Mouse (Mus musculus): ENCODE data around the gene Fibin. TPM values are rescaled to one million over a fixed set of nuclear protein-coding genes. Genes with fewer than 3 reads are reported as not detected.
A peak's percentile ranks its signal among the peaks of the same experiment; 100 is the strongest.

The Fibin gene
- polyA plus RNA-seq (2015; fragmentation: Nextera tagmentation; extraction: Ambion mirVana): 3.6 and 6.3 TPM in 2 replicates

- H3K9me3 ChIP-seq: no peaks in the 10 kb centered on the region
- H3K4me1 ChIP-seq (replicated peaks): peaks cover 11% of the 10 kb centered on the region
- peak within 1 kb of the TSS; percentile 71 for H3K9ac ChIP-seq
- peaks cover 12% of the 10 kb centered on the region for H3K27me3 ChIP-seq
- peak; percentile 84 for ATAC-seq (ENCODE audit: low FRiP score)
- H3K27ac ChIP-seq: no peak within 1 kb of the TSS
- H3K4me3 ChIP-seq: peak within 1 kb of the TSS; percentile 52
- peak within 1 kb of the TSS; percentile 87 for H3K4me2 ChIP-seq
- 2% methylated on average over 33 of the region's 33 CpGs for WGBS
- no peaks in the 10 kb centered on the region for H3K36me3 ChIP-seq
Observed at GRCm38 (mm10) chr2:110362432-110363283, at the start of gene Fibin. TSS of gene Fibin (minus strand) at chr2:110363183.

GRCm38 (mm10) chr2:110411428-110411827, 48.4 kb upstream of the Fibin start:
- H3K27me3 ChIP-seq: no peaks in the 10 kb centered on the region
- no peak overlapping the region for H3K4me2 ChIP-seq
- no peak for ATAC-seq (ENCODE audit: low FRiP score)
- H3K27ac ChIP-seq: no peak overlapping the region
- 90% methylated on average over 3 of the region's 3 CpGs for WGBS
- no peaks in the 10 kb centered on the region for H3K4me1 ChIP-seq (replicated peaks)
- no peak overlapping the region for H3K4me3 ChIP-seq
- no peaks in the 10 kb centered on the region for H3K9me3 ChIP-seq
- no peak overlapping the region for H3K9ac ChIP-seq
- no peaks in the 10 kb centered on the region for H3K36me3 ChIP-seq

- H3K27me3 ChIP-seq: no peaks in the 10 kb centered on the region
- no peaks in the 10 kb centered on the region for H3K36me3 ChIP-seq
- no peak overlapping the region for H3K4me2 ChIP-seq
- H3K9me3 ChIP-seq: no peaks in the 10 kb centered on the region
- no peak for ATAC-seq (ENCODE audit: low FRiP score)
- H3K9ac ChIP-seq: no peak overlapping the region
- H3K4me1 ChIP-seq (replicated peaks): no peaks in the 10 kb centered on the region
- no peak overlapping the region for H3K27ac ChIP-seq
- H3K4me3 ChIP-seq: no peak overlapping the region
Observed at GRCm38 (mm10) chr2:110408757-110409156, 45.8 kb upstream of the Fibin start.

GRCm38 (mm10) chr2:110392714-110393336, 29.8 kb upstream of the Fibin start:
- Histone ChIP-seq H3K9me3 (no peaks in the 10 kb centered on the region), H3K36me3 (no peaks in the 10 kb centered on the region), H3K4me1 (replicated peaks) (no peaks in the 10 kb centered on the region), H3K9ac (no peak overlapping the region), H3K27ac (no peak overlapping the region), H3K4me2 (no peak overlapping the region), H3K4me3 (no peak overlapping the region), H3K27me3 (no peaks in the 10 kb centered on the region)
- no peak for ATAC-seq (ENCODE audit: low FRiP score)
- WGBS: 84% methylated on average over 4 of the region's 4 CpGs

GRCm38 (mm10) chr2:110390736-110391409, 27.9 kb upstream of the Fibin start:
- WGBS: 72% methylated on average over 5 of the region's 5 CpGs

GRCm38 (mm10) chr2:110379811-110380210, 16.8 kb upstream of the Fibin start:
- Histone ChIP-seq H3K4me1 (replicated peaks) (no peaks in the 10 kb centered on the region), H3K36me3 (no peaks in the 10 kb centered on the region), H3K9ac (no peak overlapping the region), H3K4me2 (no peak overlapping the region), H3K9me3 (no peaks in the 10 kb centered on the region), H3K4me3 (no peak overlapping the region), H3K27me3 (no peaks in the 10 kb centered on the region), H3K27ac (no peak overlapping the region)
- ATAC-seq (ENCODE audit: low FRiP score): no peak
- WGBS: 76% methylated on average over 2 of the region's 2 CpGs

More at GRCm38 (mm10) chr2:110390736-110391409, 27.9 kb upstream of the Fibin start:
- no peak overlapping the region for H3K9ac ChIP-seq
- no peak for ATAC-seq (ENCODE audit: low FRiP score)
- no peak overlapping the region for H3K4me2 ChIP-seq
- no peak overlapping the region for H3K4me3 ChIP-seq
- no peaks in the 10 kb centered on the region for H3K36me3 ChIP-seq
- H3K4me1 ChIP-seq (replicated peaks): no peaks in the 10 kb centered on the region
- no peak overlapping the region for H3K27ac ChIP-seq
- no peaks in the 10 kb centered on the region for H3K9me3 ChIP-seq
- H3K27me3 ChIP-seq: no peaks in the 10 kb centered on the region

GRCm38 (mm10) chr2:110376660-110377059, 13.7 kb upstream of the Fibin start:
- Histone ChIP-seq H3K27ac (no peak overlapping the region), H3K9ac (no peak overlapping the region), H3K4me2 (no peak overlapping the region), H3K4me3 (no peak overlapping the region), H3K27me3 (no peaks in the 10 kb centered on the region), H3K4me1 (replicated peaks) (no peaks in the 10 kb centered on the region), H3K36me3 (no peaks in the 10 kb centered on the region), H3K9me3 (no peaks in the 10 kb centered on the region)
- WGBS: 94% methylated on average over 1 of the region's 1 CpGs
- no peak for ATAC-seq (ENCODE audit: low FRiP score)

GRCm38 (mm10) chr2:110375475-110375874, 12.5 kb upstream of the Fibin start:
- Histone ChIP-seq H3K27me3 (no peaks in the 10 kb centered on the region), H3K9me3 (no peaks in the 10 kb centered on the region), H3K9ac (no peak overlapping the region), H3K4me2 (no peak overlapping the region), H3K27ac (no peak overlapping the region), H3K36me3 (no peaks in the 10 kb centered on the region), H3K4me1 (replicated peaks) (no peaks in the 10 kb centered on the region), H3K4me3 (no peak overlapping the region)
- WGBS: 92% methylated on average over 1 of the region's 1 CpGs
- no peak for ATAC-seq (ENCODE audit: low FRiP score)

- ATAC-seq (ENCODE audit: low FRiP score): no peak
- Histone ChIP-seq H3K4me3 (no peak overlapping the region), H3K27me3 (no peaks in the 10 kb centered on the region), H3K36me3 (no peaks in the 10 kb centered on the region), H3K9me3 (no peaks in the 10 kb centered on the region), H3K27ac (no peak overlapping the region), H3K4me1 (replicated peaks) (no peaks in the 10 kb centered on the region), H3K9ac (no peak overlapping the region), H3K4me2 (no peak overlapping the region)
- 70% methylated on average over 2 of the region's 2 CpGs for WGBS
Observed at GRCm38 (mm10) chr2:110373186-110373585, 10.2 kb upstream of the Fibin start.

GRCm38 (mm10) chr2:110367382-110367887, 4.5 kb upstream of the Fibin start:
- no peak overlapping the region for H3K4me2 ChIP-seq
- 67% methylated on average over 1 of the region's 1 CpGs for WGBS
- no peak for ATAC-seq (ENCODE audit: low FRiP score)

GRCm38 (mm10) chr2:110365401-110365800, 2.4 kb upstream of the Fibin start:
- Histone ChIP-seq H3K9me3 (no peaks in the 10 kb centered on the region), H3K4me2 (no peak overlapping the region), H3K4me3 (no peak overlapping the region), H3K9ac (no peak overlapping the region), H3K27me3 (peaks cover 12% of the 10 kb centered on the region), H3K36me3 (no peaks in the 10 kb centered on the region), H3K27ac (no peak overlapping the region), H3K4me1 (replicated peaks) (peaks cover 11% of the 10 kb centered on the region)
- no peak for ATAC-seq (ENCODE audit: low FRiP score)

More at GRCm38 (mm10) chr2:110367382-110367887, 4.5 kb upstream of the Fibin start:
- Histone ChIP-seq H3K27ac (no peak overlapping the region), H3K9me3 (no peaks in the 10 kb centered on the region), H3K9ac (no peak overlapping the region), H3K36me3 (no peaks in the 10 kb centered on the region), H3K27me3 (peaks cover 7% of the 10 kb centered on the region), H3K4me1 (replicated peaks) (peaks cover 6% of the 10 kb centered on the region), H3K4me3 (no peak overlapping the region)

GRCm38 (mm10) chr2:110363855-110364254, 872 bp upstream of the Fibin start:
- no peak overlapping the region for H3K27ac ChIP-seq
- peaks cover 12% of the 10 kb centered on the region for H3K27me3 ChIP-seq
- no peaks in the 10 kb centered on the region for H3K9me3 ChIP-seq
- H3K4me3 ChIP-seq: no peak overlapping the region
- peaks cover 11% of the 10 kb centered on the region for H3K4me1 ChIP-seq (replicated peaks)
- no peak overlapping the region for H3K9ac ChIP-seq
- 85% methylated on average over 3 of the region's 3 CpGs for WGBS
- no peak for ATAC-seq (ENCODE audit: low FRiP score)
- no peak overlapping the region for H3K4me2 ChIP-seq
- H3K36me3 ChIP-seq: no peaks in the 10 kb centered on the region

Data from hindbrain, embryonic 13.5 days (tissue).